Mouse (Mus musculus): ENCODE data around the gene Olfr1224-ps1.
"Not testable (repeated sequence)": the region's sequence is repeated elsewhere in the genome, so short reads cannot be mapped to it uniquely, and the experiment has no call there.

Gene Olfr1224-ps1

GRCm38 (mm10) chr2:89163991-89164390, at the start of gene Olfr1224-ps1:
Gene Olfr1224-ps1, minus strand, starts transcription at chr2:89164091.
- DNase-seq (ENCODE audit: low spot score): not testable (repeated sequence)

DNA sequence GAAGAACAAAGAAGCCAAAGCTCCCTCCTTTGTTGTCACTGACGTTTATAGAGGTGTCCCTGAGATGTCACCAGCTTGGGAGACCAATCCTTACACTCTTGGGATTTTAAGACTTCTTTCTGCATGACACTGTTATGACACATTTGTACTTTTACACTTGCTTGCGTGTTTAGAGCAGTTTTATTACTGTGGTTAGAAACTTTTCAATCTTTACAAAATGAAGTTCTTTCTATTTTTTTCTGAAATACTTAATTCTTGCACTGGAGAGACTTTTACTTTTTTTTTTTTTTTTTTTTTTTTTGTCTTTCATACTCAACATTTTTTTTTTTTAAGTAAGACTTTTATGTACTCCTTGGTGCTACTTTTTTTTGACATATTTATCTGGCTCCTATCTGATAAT, 36.1 kb upstream of the Olfr1224-ps1 start, which contains the start of gene Olfr1226:
Gene Olfr1226 (minus strand): TSS at position 101 of the 400 bp plus-strand sequence.
- no peak for DNase-seq (ENCODE audit: low spot score)

DNA sequence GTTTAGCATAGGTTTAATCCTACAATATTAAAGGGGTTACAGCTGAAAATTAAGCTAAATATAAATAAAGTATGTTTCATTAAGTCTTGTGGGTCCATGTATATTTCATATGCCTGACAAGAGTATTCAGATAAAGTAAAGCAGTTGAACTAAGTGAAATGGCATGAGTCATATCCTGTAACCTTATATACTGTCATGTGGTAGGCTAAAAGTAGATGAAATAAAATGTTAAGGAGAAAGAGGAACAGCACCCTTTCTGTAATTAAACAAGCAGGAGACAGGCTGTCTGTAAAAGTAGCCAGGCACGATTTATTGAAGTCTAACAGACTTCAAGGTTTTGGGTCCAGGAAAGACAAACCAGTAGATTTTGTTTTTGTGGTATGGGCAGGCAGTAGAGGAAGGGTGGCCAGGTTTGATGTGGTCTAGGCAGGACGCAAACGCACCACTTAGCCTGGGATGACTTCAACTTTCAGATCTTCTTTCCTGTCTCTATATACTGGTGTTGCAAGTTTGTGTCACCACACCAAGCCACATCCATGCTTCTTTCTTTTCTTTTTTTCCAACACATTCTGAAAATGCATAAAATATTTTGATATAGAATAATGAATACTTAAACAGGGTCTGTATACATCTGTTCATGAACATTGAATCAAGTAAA, 32.6 kb upstream of the Olfr1224-ps1 start:
- no peak for DNase-seq (ENCODE audit: low spot score)

DNA sequence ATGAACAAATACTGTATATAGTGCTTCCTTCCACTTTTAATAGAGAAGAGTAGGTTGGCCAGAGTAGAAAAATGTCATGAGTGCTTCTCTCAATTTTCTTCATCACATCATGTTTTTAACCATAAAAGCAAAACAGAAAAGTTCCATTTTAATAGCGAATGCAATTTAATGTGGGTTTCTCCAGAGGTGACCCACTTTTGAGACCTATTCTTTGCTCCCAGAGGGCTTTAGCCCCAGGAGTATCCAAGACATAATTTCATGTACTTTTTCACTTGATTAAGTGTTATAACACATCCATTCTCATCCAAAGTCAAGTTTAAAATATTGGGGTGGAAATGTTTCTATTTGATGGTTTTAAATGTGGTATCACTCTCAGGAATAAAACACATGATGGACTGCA, 10.7 kb upstream of the Olfr1224-ps1 start, which contains the start of gene Olfr1225:
Gene Olfr1225 (minus strand): TSS at position 101 of the 400 bp plus-strand sequence.
- no peak for DNase-seq (ENCODE audit: low spot score)

DNA sequence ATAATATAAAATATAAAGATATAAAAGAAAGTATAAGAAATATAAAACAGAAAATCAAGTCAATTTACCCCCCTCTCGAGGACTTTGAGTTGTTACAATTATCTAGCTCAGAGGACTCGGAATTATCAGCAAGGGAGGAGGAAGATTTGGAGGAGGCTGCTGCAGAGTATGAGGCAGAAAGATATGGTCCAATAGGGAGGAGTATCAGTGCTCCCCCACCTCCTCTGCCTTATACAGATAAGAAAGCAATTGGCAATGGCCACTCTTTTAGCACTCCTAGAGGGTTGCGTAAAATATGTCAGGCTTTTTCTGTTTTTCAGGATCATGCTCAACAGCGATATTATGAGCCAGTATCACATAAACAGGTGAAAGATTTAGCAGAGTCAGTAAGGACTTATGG, 820 bp upstream of the Olfr1224-ps1 start:
- DNase-seq (ENCODE audit: low spot score): not testable (repeated sequence)

- DNase-seq (ENCODE audit: low spot score): no peak
These were observed 12.4 kb downstream of the Olfr1224-ps1 start, which contains the start of gene Olfr1223 for GRCm38 (mm10) chr2:89151460-89151859. Gene Olfr1223, minus strand, starts transcription at chr2:89151560.

DNA sequence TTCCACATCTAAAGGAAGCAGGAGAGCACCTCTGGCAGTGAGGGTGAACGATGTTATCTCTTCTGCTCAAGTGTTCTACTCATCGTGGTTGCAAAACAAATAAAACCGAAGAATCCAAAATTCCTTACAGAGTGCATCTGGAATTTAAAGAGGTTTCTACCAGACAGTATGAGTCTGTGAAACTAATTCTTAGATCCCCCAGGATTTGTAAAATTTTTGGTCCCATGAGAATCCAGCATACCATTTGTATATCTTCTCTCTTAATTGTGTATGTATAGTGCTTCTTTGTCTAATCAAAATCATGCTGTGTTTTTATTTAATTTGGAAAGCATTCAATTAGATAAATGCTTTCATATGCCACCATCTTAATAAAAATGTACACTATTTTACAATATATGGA, 30.9 kb downstream of the Olfr1224-ps1 start, which contains the start of gene Olfr1222:
Gene Olfr1222 (minus strand): TSS at position 101 of the 400 bp plus-strand sequence.
- no peak for DNase-seq (ENCODE audit: low spot score)

- no peak for DNase-seq (ENCODE audit: low spot score)
These were observed 46.7 kb downstream of the Olfr1224-ps1 start, which contains the start of gene Olfr1221 for GRCm38 (mm10) chr2:89117183-89117582. Gene Olfr1221, minus strand, starts transcription at chr2:89117283.

DNA sequence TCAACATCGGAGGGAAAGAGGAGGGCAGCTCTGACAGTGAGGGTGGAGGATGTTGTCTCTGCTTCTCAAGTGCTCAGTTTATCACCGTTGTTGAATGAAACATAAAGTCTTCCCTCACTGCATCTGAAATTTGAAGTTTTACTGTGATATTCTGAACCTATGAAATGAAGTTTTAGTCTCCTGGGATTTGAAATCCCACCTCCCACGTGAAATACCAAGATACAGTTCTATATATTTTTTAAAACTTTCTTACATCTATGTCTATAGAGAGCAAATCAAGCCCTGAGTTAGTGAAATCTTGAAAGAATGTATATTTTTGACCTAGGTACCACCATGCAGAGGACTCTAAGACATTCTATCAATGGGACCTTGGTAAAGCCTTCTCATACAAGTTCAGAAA, 57.2 kb downstream of the Olfr1224-ps1 start, which contains the start of gene Olfr1220:
Gene Olfr1220 (minus strand): TSS at position 101 of the 400 bp plus-strand sequence.
- DNase-seq (ENCODE audit: low spot score): no peak

DNA sequence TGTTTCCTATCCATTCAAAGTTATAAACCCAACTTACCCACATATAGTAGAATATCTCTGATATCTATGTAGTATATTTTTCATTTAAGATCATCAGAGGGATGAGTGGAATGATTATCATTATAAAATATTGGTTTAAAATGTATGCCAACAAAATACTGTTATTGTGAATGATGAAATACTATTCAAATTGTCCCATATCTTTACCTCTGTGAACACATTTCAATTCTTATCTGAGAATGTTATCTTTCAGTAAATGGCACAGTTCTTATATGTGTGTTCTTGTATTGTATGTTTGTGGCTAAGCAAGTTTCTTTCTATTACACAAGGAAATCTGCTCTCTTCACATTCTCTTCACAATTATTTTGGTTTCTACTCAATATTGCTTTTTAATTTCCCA, 58.2 kb downstream of the Olfr1224-ps1 start:
- DNase-seq (ENCODE audit: low spot score): no peak

All from urinary bladder, postnatal 10 days (tissue).